Mouse (Mus musculus): ENCODE data around the gene Trappc2l. TPM values are rescaled to one million over a fixed set of nuclear protein-coding genes. Genes with fewer than 3 reads are reported as not detected.

Gene Trappc2l
- polyA plus RNA-seq, 1 experiment from 2014 or later: 144 TPM

DNA sequence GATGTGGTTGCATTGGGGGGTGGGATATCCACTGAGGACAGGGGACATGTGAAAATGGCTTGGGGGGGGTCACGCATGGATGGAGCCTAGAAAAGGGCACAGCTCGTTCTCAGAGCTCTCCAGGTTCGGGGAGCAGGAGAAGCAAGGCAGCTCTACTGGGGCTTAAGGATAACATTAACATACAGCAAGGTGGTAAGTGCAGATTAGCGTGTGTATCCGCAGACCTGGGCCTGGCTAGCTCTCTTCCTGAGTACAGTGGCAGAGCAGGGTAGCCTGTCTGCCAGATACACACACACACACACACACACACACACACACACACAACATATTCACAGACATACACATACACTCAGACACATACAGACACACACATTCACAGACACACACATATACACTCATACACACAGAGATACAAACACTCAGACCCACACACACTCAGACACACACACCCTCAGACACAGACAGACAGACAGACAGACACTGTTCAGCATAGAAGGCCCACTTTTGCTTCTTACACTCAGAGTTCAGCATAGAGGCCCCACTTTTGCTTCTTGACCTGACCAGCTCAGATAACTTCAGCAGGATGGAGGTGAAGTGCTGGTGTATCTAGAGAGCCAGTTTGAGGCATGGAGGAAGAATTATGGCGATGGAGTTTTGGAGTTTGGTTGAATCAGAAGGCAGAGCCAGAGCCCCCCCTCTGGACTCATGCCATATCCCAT is 7.4 kb downstream of the Trappc2l start:
- Histone ChIP-seq H3K4me3 (ENCODE audit: low read depth, low read length) (no peak overlapping the region), H3K9me3 (ENCODE audit: control insufficient read depth) (no peaks in the 10 kb centered on the region), H3K9ac (ENCODE audit: low read depth, low read length) (no peak overlapping the region), H3K4me2 (replicated peaks; ENCODE audit: low read depth) (no peak overlapping the region), H3K27ac (ENCODE audit: low read depth, low read length) (no peak overlapping the region), H3K36me3 (ENCODE audit: control insufficient read depth, insufficient read depth) (peaks cover 24% of the 10 kb centered on the region; the same call in 1 of the 2 replicates), H3K27me3 (replicated peaks; ENCODE audit: control insufficient read depth, insufficient read depth, low read length) (no peaks in the 10 kb centered on the region), H3K4me1 (replicated peaks; ENCODE audit: control insufficient read depth, insufficient read depth, low read length) (0 out of 2 replicates have a peak, but pooled peaks cover 3% of the 10 kb centered on the region)
- ATAC-seq: no peak
- TF ChIP-seq CTCF (IDR thresholded peaks at IDR 0.05; ENCODE audit: low read depth): no peak
- WGBS: 80% methylated on average over 6 of the region's 6 CpGs

DNA sequence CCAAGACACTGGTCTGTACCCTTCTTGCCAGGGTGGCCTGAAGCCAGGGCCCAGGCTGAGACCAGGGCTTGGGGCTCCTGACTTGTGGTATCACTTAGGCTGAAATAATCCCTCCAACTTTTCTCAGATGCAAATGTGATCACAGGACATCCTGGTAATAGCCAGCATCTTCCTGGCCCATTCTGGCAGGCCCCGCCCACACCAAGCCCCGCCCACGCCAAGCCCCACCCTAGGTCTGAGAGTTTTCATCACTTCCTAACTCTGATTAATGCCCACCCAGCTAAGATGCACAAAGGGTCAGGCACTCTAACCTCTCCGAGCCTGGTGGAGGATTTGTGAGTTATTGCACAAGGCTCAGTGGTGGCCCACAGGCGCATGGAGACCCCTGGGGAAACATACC is 9.0 kb downstream of the Trappc2l start:
- Histone ChIP-seq H3K27ac (ENCODE audit: low read depth, low read length) (no peak overlapping the region), H3K4me3 (ENCODE audit: low read depth, low read length) (no peak overlapping the region), H3K9me3 (ENCODE audit: control insufficient read depth) (no peaks in the 10 kb centered on the region), H3K27me3 (replicated peaks; ENCODE audit: control insufficient read depth, insufficient read depth, low read length) (no peaks in the 10 kb centered on the region), H3K36me3 (ENCODE audit: control insufficient read depth, insufficient read depth) (peaks cover 8% of the 10 kb centered on the region; the same call in 1 of the 2 replicates), H3K9ac (ENCODE audit: low read depth, low read length) (no peak overlapping the region), H3K4me1 (replicated peaks; ENCODE audit: control insufficient read depth, insufficient read depth, low read length) (peaks cover 6% of the 10 kb centered on the region), H3K4me2 (replicated peaks; ENCODE audit: low read depth) (no peak overlapping the region)
- WGBS: 46% methylated on average over 5 of the region's 5 CpGs
- ATAC-seq: no peak
- no peak for TF ChIP-seq CTCF (IDR thresholded peaks at IDR 0.05; ENCODE audit: low read depth)

DNA sequence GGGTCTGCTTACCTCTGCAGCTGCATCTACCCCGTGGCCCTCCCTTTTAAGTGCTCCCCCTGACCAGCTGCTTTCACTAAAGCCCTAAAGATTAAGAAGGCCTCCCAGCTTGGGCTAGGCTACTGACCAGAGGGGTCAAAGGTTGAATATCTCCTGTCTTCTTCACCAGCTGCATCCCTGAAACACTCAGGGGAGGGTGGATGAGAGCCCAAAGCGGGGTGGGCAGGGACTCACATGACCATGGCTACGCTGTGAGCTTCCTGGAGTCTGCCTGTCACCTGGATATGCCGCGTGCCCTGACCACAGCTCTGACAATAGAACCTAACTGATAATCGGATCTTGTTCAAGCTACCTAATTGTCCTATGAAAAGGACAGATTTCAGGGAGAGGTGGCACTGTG is 11.3 kb downstream of the Trappc2l start, which contains the start of gene Pabpn1l:
Pabpn1l (minus strand) TSS at position 13 of the 400 bp plus-strand sequence.
- Histone ChIP-seq H3K9me3 (ENCODE audit: control insufficient read depth) (no peaks in the 10 kb centered on the region), H3K27me3 (replicated peaks; ENCODE audit: control insufficient read depth, insufficient read depth, low read length) (no peaks in the 10 kb centered on the region), H3K9ac (ENCODE audit: low read depth, low read length) (no peak within 1 kb of the TSS), H3K4me2 (replicated peaks; ENCODE audit: low read depth) (no peak within 1 kb of the TSS), H3K4me1 (replicated peaks; ENCODE audit: control insufficient read depth, insufficient read depth, low read length) (peaks cover 6% of the 10 kb centered on the region), H3K27ac (ENCODE audit: low read depth, low read length) (no peak within 1 kb of the TSS), H3K4me3 (ENCODE audit: low read depth, low read length) (no peak within 1 kb of the TSS), H3K36me3 (ENCODE audit: control insufficient read depth, insufficient read depth) (no peaks in the 10 kb centered on the region)
- no peak for TF ChIP-seq CTCF (IDR thresholded peaks at IDR 0.05; ENCODE audit: low read depth)
- ATAC-seq: no peak
- WGBS: 41% methylated on average over 6 of the region's 6 CpGs

DNA sequence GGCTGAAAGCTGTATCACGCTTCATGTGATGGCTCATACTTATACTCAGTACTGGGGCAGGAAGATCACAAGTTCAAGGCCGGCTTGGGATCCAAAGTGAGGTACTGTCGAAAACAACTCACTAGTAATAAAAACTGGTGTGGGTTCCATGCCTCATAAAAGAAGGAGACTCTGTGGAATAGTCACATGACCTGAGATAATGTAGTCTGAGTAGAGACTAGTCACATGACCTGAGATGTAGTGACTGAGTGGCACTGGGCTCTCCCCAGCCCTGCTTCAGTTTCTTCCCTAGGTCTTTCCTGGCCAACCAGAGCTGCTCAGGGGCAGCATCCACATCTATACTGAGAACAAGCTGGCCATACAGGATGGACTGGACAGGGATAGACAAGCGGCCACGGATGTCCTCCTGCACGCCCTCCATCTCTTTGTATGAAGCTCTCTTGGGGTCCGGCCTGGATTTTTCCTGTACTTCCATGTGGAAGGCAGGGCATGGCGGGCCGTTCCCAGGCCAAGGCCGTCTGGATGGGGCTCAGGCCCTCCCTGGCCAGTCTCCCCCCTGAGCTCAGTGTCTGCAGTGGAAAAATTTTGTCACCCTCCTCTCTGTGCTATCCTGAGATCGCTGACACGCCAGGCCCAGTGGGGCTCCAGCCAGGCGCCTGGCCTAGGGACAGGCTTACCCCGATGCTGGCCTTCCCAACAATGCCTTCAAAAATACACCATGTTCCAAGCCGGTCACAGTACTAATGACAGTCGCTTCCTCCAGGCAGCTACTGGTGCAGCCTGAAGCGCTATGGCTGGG is 12.6 kb downstream of the Trappc2l start:
- Histone ChIP-seq H3K27ac (ENCODE audit: low read depth, low read length) (no peak overlapping the region), H3K9ac (ENCODE audit: low read depth, low read length) (no peak overlapping the region), H3K4me1 (replicated peaks; ENCODE audit: control insufficient read depth, insufficient read depth, low read length) (peaks cover 6% of the 10 kb centered on the region), H3K36me3 (ENCODE audit: control insufficient read depth, insufficient read depth) (no peaks in the 10 kb centered on the region), H3K4me3 (ENCODE audit: low read depth, low read length) (no peak overlapping the region), H3K4me2 (replicated peaks; ENCODE audit: low read depth) (no peak overlapping the region), H3K9me3 (ENCODE audit: control insufficient read depth) (no peaks in the 10 kb centered on the region), H3K27me3 (replicated peaks; ENCODE audit: control insufficient read depth, insufficient read depth, low read length) (no peaks in the 10 kb centered on the region)
- WGBS: 86% methylated on average over 17 of the region's 17 CpGs
- ATAC-seq: no peak
- TF ChIP-seq CTCF (IDR thresholded peaks at IDR 0.05; ENCODE audit: low read depth): no peak

DNA sequence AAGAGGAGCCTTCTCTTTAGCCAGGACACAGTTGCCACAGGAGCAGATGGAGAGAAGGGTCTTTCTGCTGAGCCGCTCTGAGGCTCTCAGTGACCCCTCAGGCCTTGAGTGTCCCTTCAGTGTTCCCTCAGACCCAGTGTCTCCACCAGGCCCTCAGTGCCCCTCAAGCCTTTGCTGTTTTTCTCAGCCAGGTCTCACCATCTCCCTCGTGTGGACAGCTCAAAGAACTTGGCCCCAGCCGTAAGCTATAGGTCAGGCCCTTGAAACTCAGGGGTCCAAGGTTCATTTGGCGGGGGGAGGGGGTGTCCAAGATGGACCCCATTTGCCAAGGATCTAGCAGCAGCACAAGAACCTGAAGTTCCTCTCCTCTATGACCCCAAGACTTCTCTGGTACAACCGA is 13.2 kb downstream of the Trappc2l start:
- no peak overlapping the region for H3K4me3 ChIP-seq (ENCODE audit: low read depth, low read length)
- TF ChIP-seq CTCF (IDR thresholded peaks at IDR 0.05; ENCODE audit: low read depth): peak; percentile 54
- H3K4me1 ChIP-seq (replicated peaks; ENCODE audit: control insufficient read depth, insufficient read depth, low read length): peaks cover 6% of the 10 kb centered on the region
- H3K36me3 ChIP-seq (ENCODE audit: control insufficient read depth, insufficient read depth): no peaks in the 10 kb centered on the region
- no peak for ATAC-seq
- no peak overlapping the region for H3K27ac ChIP-seq (ENCODE audit: low read depth, low read length)
- no peaks in the 10 kb centered on the region for H3K9me3 ChIP-seq (ENCODE audit: control insufficient read depth)
- H3K9ac ChIP-seq (ENCODE audit: low read depth, low read length): no peak overlapping the region
- 76% methylated on average over 5 of the region's 5 CpGs for WGBS
- H3K4me2 ChIP-seq (replicated peaks; ENCODE audit: low read depth): no peak overlapping the region
- H3K27me3 ChIP-seq (replicated peaks; ENCODE audit: control insufficient read depth, insufficient read depth, low read length): no peaks in the 10 kb centered on the region

DNA sequence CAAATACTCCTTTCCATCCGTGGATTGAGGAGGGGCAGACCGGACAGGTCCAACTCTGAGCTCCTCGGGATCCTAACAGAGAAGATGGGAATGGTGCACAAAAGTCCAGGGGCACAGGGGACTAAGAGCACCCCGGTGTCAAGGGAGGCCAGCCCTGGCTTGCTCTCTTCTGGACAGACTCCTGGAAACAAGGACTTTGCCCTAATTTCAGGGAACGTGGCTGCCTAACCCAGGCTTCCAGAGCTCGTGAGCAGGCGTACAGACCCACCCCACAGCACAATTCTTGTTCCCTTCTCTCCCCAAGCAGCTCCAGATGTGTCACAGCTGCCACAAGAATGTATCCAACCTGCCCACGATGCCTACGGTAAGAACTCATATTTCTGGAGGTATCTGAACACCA is 14.4 kb downstream of the Trappc2l start:
- no peak overlapping the region for H3K4me3 ChIP-seq (ENCODE audit: low read depth, low read length)
- H3K4me1 ChIP-seq (replicated peaks; ENCODE audit: control insufficient read depth, insufficient read depth, low read length): peaks cover 6% of the 10 kb centered on the region
- no peaks in the 10 kb centered on the region for H3K36me3 ChIP-seq (ENCODE audit: control insufficient read depth, insufficient read depth)
- no peaks in the 10 kb centered on the region for H3K27me3 ChIP-seq (replicated peaks; ENCODE audit: control insufficient read depth, insufficient read depth, low read length)
- WGBS: 65% methylated on average over 9 of the region's 9 CpGs
- no peaks in the 10 kb centered on the region for H3K9me3 ChIP-seq (ENCODE audit: control insufficient read depth)
- TF ChIP-seq CTCF (IDR thresholded peaks at IDR 0.05; ENCODE audit: low read depth): no peak
- no peak overlapping the region for H3K4me2 ChIP-seq (replicated peaks; ENCODE audit: low read depth)
- no peak overlapping the region for H3K9ac ChIP-seq (ENCODE audit: low read depth, low read length)
- H3K27ac ChIP-seq (ENCODE audit: low read depth, low read length): no peak overlapping the region
- no peak for ATAC-seq

Measured in intestine, postnatal 0 days (tissue).